ENCODE assay signal across 9 mouse cellular contexts in genomic region chr1:74947986-74948670, GRCm38 (mm10). TPM values are rescaled to one million over a fixed set of nuclear protein-coding genes. Genes with fewer than 3 reads are reported as not detected.
A peak's percentile ranks its signal among the peaks of the same experiment; 100 is the strongest.
DNase-seq lines count a peak whose midpoint lies in the region; ATAC-seq lines count a peak whose summit lies in the region.
"Had no signal": no experiment of that assay in that cellular context is flagged by ENCODE, and none has a peak within 500 bp of the region (broad histone marks: within the 10 kb centered on the region; RNA-seq: fewer than 3 reads in every experiment).

No protein-coding gene starts in this region.

- H3K4me1 ChIP-seq in brown adipose tissue, adult 24 weeks (ENCODE audit: control insufficient read depth, insufficient read depth, insufficient read length, low read length), result peaks cover 10% of the 10 kb centered on the region
- peaks cover 26% of the 10 kb centered on the region for H3K4me1 ChIP-seq in heart, embryonic 16.5 days (ENCODE audit: control insufficient read depth, insufficient read depth, low read length)
- H3K4me1 ChIP-seq in neural tube, embryonic 13.5 days (replicated peaks), result peaks cover 42% of the 10 kb centered on the region

- peak overlapping the region; percentile 66 for H3K4me2 ChIP-seq in heart, embryonic 16.5 days (ENCODE audit: low read depth, low read length)
- H3K4me2 ChIP-seq in neural tube, embryonic 13.5 days, result peak overlapping the region; percentile 55

- peaks cover 94% of the 10 kb centered on the region for H3K27me3 ChIP-seq in heart, embryonic 16.5 days (ENCODE audit: control insufficient read depth, insufficient read depth, low read length)
- H3K27me3 ChIP-seq in neural tube, embryonic 13.5 days, result peaks cover 98% of the 10 kb centered on the region

- WGBS in heart, embryonic 16.5 days, result 4% methylated on average over 38 of the region's 41 CpGs
- 2% methylated on average over 41 of the region's 41 CpGs for WGBS in neural tube, embryonic 13.5 days

- peak; percentile 30 to 37 for DNase-seq in cerebellum, postnatal 10 days
- no peak for DNase-seq in cerebellum, adult 11-12 months
- DNase-seq in kidney, postnatal 25 days, result peak; percentile 37 to 62
- no peak for DNase-seq in spleen, postnatal 10 days (ENCODE audit: low spot score in 2 of 2)
- DNase-seq in urinary bladder, postnatal 36 days (ENCODE audit: low spot score in 2 of 2), result no peak

- H3K9me3 ChIP-seq in heart, embryonic 16.5 days (replicated peaks; ENCODE audit: control insufficient read depth, low read length), result no peaks in the 10 kb centered on the region
- no peaks in the 10 kb centered on the region for H3K9me3 ChIP-seq in neural tube, embryonic 13.5 days

- peak overlapping the region; percentile 29 for H3K4me3 ChIP-seq in brown adipose tissue, adult 24 weeks (ENCODE audit: insufficient read depth, low read depth, low read length)
- H3K4me3 ChIP-seq in heart, embryonic 16.5 days (ENCODE audit: low read length), result peak overlapping the region; percentile 48
- H3K4me3 ChIP-seq in neural tube, embryonic 13.5 days, result peak overlapping the region; percentile 30

- H3K36me3 ChIP-seq in heart, embryonic 16.5 days (ENCODE audit: control insufficient read depth, insufficient read depth), result no peaks in the 10 kb centered on the region
- H3K36me3 ChIP-seq in neural tube, embryonic 13.5 days, result no peaks in the 10 kb centered on the region

- H3K27ac ChIP-seq in brown adipose tissue, adult 24 weeks (replicated peaks; ENCODE audit: low read depth, low read length), result no peak overlapping the region
- no peak overlapping the region for H3K27ac ChIP-seq in heart, embryonic 16.5 days (ENCODE audit: low read length)
- H3K27ac ChIP-seq in neural tube, embryonic 13.5 days (replicated peaks), result no peak overlapping the region

- no peak for ATAC-seq in heart, embryonic 16.5 days (replicated peaks; ENCODE audit: extremely low read depth, insufficient read depth, low FRiP score)
- 0 out of 2 replicates have a peak, but pooled peaks have one; percentile 16 for ATAC-seq in neural tube, embryonic 13.5 days (ENCODE audit: low read depth)

- H3K9ac ChIP-seq in heart, embryonic 16.5 days (ENCODE audit: low read length), result 0 out of 2 replicates have a peak overlapping the region, but pooled peaks have one; percentile 15
- H3K9ac ChIP-seq in neural tube, embryonic 13.5 days, result peak overlapping the region; percentile 64

RNA-seq across cellular contexts. Expression of gene Ihh, which starts 3.3 kb away (rescaled TPM):
- not detected in 2 replicates for polyA plus RNA-seq in brown adipose tissue, adult 24 weeks (2012; ENCODE audit: insufficient read depth, insufficient read length, missing spikeins)
- 0.14 and 0.17 TPM in 2 replicates for polyA plus RNA-seq in heart, embryonic 16.5 days (2015; fragmentation: Nextera tagmentation; extraction: Ambion mirVana)
- polyA plus RNA-seq in neural tube, embryonic 13.5 days (2015; fragmentation: Nextera tagmentation; extraction: Ambion mirVana), result 0.26 and 0.29 TPM in 2 replicates

RNA-seq across cellular contexts. Expression of gene Cfap65, which starts 12.7 kb away (rescaled TPM):
- polyA plus RNA-seq in brown adipose tissue, adult 24 weeks (2012; ENCODE audit: insufficient read depth, insufficient read length, missing spikeins), result not detected in 2 replicates
- polyA plus RNA-seq in heart, embryonic 16.5 days (2015; fragmentation: Nextera tagmentation; extraction: Ambion mirVana), result 0.18 and 0.36 TPM in 2 replicates
- polyA plus RNA-seq in neural tube, embryonic 13.5 days (2015; fragmentation: Nextera tagmentation; extraction: Ambion mirVana), result 0.04 and 0.14 TPM in 2 replicates
- polyA plus RNA-seq: spleen, adult 2 months had no signal

RNA-seq across cellular contexts. Expression of gene Cryba2, which starts 55.2 kb away (rescaled TPM):
- not detected in 2 replicates for polyA plus RNA-seq in brown adipose tissue, adult 24 weeks (2012; ENCODE audit: insufficient read depth, insufficient read length, missing spikeins)
- not detected in 2 replicates for polyA plus RNA-seq in heart, embryonic 16.5 days (2015; fragmentation: Nextera tagmentation; extraction: Ambion mirVana)
- 0.85 TPM in 1 of 2 replicates, not detected in the other for polyA plus RNA-seq in neural tube, embryonic 13.5 days (2015; fragmentation: Nextera tagmentation; extraction: Ambion mirVana)
- polyA plus RNA-seq: spleen, adult 2 months had no signal

Comparison
In these comparisons a context has a peak if more than half of its experiments do, and no peak if none do; other contexts are left out.
1. DNase-seq: peak in cerebellum, postnatal 10 days (2 of 2) and kidney, postnatal 25 days (2 of 2); none in cerebellum, adult 11-12 months (single experiment), spleen, postnatal 10 days (0 of 2) and urinary bladder, postnatal 36 days (0 of 2).
2. Peak in every context shown above with its lines, with median percentiles within 50 percentile points of each other: H3K4me3 ChIP-seq.